Mouse (Mus musculus) testis, adult 2 months (tissue): Measurements from ENCODE around the gene Tcfl5.

Source experiments
- CTCF ChIP-seq: fragments of 200-500 bp; IDR thresholded peaks from 2 replicates; pipeline ENCODE4 v1.5.1; 2012; ENCODE audit warnings: low read depth, mild to moderate bottlenecking, inconsistent platforms, low read length, moderate library complexity; ENCODE audit not compliant: control insufficient read depth, insufficient read depth, insufficient replicate concordance
- POLR2A ChIP-seq: fragments of 200-500 bp; IDR thresholded peaks from 2 replicates; pipeline ENCODE4 v1.6.1; 2012; ENCODE audit warnings: low read depth, mild to moderate bottlenecking, inconsistent platforms, low read length, moderate library complexity; ENCODE audit not compliant: control insufficient read depth

DNA sequence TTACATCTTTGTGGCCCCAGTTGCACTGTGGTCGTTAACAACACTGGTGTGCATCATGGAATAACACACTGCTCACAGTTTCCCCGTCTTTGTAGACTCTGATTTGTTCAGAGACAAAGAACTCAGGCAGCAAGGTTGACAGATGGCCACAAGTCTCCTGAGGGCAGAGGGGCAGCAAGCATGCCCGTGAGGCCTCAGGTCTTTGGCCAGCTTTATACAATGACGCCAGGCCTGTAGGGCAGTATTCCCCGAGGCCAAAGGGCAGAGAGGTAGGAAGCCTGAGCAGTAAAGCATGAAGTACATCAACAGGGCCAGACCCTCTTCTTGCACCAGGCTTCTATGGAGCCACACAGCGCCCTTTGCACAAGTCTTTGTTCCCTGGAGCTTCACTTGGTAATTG is 12.6 kb upstream of the Tcfl5 start:
- TF ChIP-seq CTCF (no peak), POLR2A (no peak)
